Mouse (Mus musculus) MEL (cell line): ENCODE results near the gene Diras2. TPM values are rescaled to one million over a fixed set of nuclear protein-coding genes. Genes with fewer than 3 reads are reported as not detected.

Source experiments
- DNase-seq: peaks from one replicate; pipeline ENCODE4 v3.0.0; 2011; ENCODE audit warnings: low read depth, low spot score
- H3K27ac ChIP-seq: 2 replicates; pipeline ENCODE4 v1.5.1; 2012; ENCODE audit warnings: low read depth, mild to moderate bottlenecking, control low read depth, low read length, moderate library complexity; ENCODE audit not compliant: control insufficient read depth
- H3K27me3 ChIP-seq, 2 experiments: fragments of 150-350 bp in 1 of 2; sonication (generic) in 1 of 2; 2 replicates each; pipeline ENCODE4 v1.6.1; 2012; ENCODE audit warnings: low read length in 2 of 2, mild to moderate bottlenecking in 2 of 2, improper control_type of control experiment in 1 of 2, moderate library complexity in 1 of 2; ENCODE audit not compliant: insufficient read depth in 2 of 2, control insufficient read depth in 1 of 2
- H3K36me3 ChIP-seq, 2 experiments: 2 replicates each; pipeline ENCODE4 v1.6.1; 2012 to 2014; ENCODE audit warnings: low read length in 2 of 2, improper control_type of control experiment in 1 of 2, inconsistent platforms in 1 of 2, mild to moderate bottlenecking in 1 of 2; ENCODE audit not compliant: insufficient read depth in 2 of 2, control insufficient read depth in 1 of 2
- H3K4me1 ChIP-seq, 2 experiments: fragments of 150-350 bp in 1 of 2; sonication (generic) in 1 of 2; 2 replicates each; pipeline ENCODE4 v1.6.1; 2012; ENCODE audit warnings: low read length in 2 of 2, improper control_type of control experiment in 1 of 2, mild to moderate bottlenecking in 1 of 2; ENCODE audit not compliant: insufficient read depth in 2 of 2, control insufficient read depth in 1 of 2
- H3K4me3 ChIP-seq, 2 experiments: fragments of 150-350 bp in 1 of 2; sonication (generic) in 1 of 2; 2 replicates each; pipeline ENCODE4 v1.5.1; 2012; ENCODE audit warnings: low read depth in 2 of 2, low read length in 2 of 2, mild to moderate bottlenecking in 2 of 2, moderate library complexity in 2 of 2, control low read depth in 1 of 2, improper control_type of control experiment in 1 of 2; ENCODE audit not compliant: control insufficient read depth in 1 of 2, insufficient read depth in 1 of 2
- H3K79me2 ChIP-seq: 2 replicates; pipeline ENCODE4 v1.6.1; 2012; ENCODE audit warnings: mild to moderate bottlenecking, low read length, moderate library complexity; ENCODE audit not compliant: control insufficient read depth, poor library complexity, insufficient read depth
- H3K9ac ChIP-seq: 2 replicates; pipeline ENCODE4 v1.6.1; 2012; ENCODE audit warnings: low read depth, mild to moderate bottlenecking, control low read depth, low read length, moderate library complexity; ENCODE audit not compliant: control insufficient read depth, poor library complexity, severe bottlenecking
- H3K9me3 ChIP-seq: fragments of 150-350 bp; sonication (generic); replicated peaks from 2 replicates; pipeline ENCODE4 v1.6.1; 2012; ENCODE audit warnings: mild to moderate bottlenecking, low read length, improper control_type of control experiment, moderate library complexity; ENCODE audit not compliant: insufficient read depth
- ELF1 ChIP-seq: IDR thresholded peaks from 2 replicates; pipeline ENCODE4 v1.6.1; 2014; ENCODE audit warnings: low read depth, mild to moderate bottlenecking, inconsistent platforms, low read length, improper control_type of control experiment, moderate library complexity
- GABPA ChIP-seq: IDR thresholded peaks from 2 replicates; pipeline ENCODE4 v1.6.1; 2012; ENCODE audit warnings: low read depth, mild to moderate bottlenecking, inconsistent platforms, low read length, improper control_type of control experiment, moderate library complexity
- HCFC1 ChIP-seq: IDR thresholded peaks from 2 replicates; pipeline ENCODE4 v1.6.1; 2012; ENCODE audit warnings: low read depth, mild to moderate bottlenecking, inconsistent platforms, low read length, improper control_type of control experiment, moderate library complexity
- JUND ChIP-seq: IDR thresholded peaks from 2 replicates; pipeline ENCODE4 v1.6.1; 2011; ENCODE audit warnings: low read depth, mild to moderate bottlenecking, improper control_type of control experiment, low read length
- KAT2A ChIP-seq: conservative IDR thresholded peaks from 2 replicates; pipeline ENCODE4 v1.6.1; 2012; ENCODE audit warnings: low read depth, low read length, improper control_type of control experiment, inconsistent platforms
- MAFK ChIP-seq: IDR thresholded peaks from 2 replicates; pipeline ENCODE4 v1.6.1; 2011; ENCODE audit warnings: low read depth, mild to moderate bottlenecking, low read length, improper control_type of control experiment, borderline replicate concordance
- MXI1 ChIP-seq: IDR thresholded peaks from 2 replicates; pipeline ENCODE4 v1.6.1; 2011; ENCODE audit warnings: mild to moderate bottlenecking, low read depth, low read length, improper control_type of control experiment
- NRF1 ChIP-seq: IDR thresholded peaks from 2 replicates; pipeline ENCODE4 v1.6.1; 2014; ENCODE audit warnings: low read depth, mild to moderate bottlenecking, inconsistent platforms, low read length, improper control_type of control experiment, moderate library complexity; ENCODE audit not compliant: poor library complexity, insufficient read depth, severe bottlenecking
- POLR2A ChIP-seq, 2 experiments: IDR thresholded peaks; 2 replicates each; pipeline ENCODE4 v1.6.1; 2011 to 2012; ENCODE audit warnings: low read length in 2 of 2, mild to moderate bottlenecking in 2 of 2, control low read depth in 1 of 2, improper control_type of control experiment in 1 of 2, low read depth in 1 of 2, moderate library complexity in 1 of 2; ENCODE audit not compliant: control insufficient read depth in 1 of 2, insufficient read depth in 1 of 2, poor library complexity in 1 of 2
- POLR2AphosphoS2 ChIP-seq: IDR thresholded peaks from 2 replicates; pipeline ENCODE4 v1.6.1; 2011; ENCODE audit warnings: low read length, improper control_type of control experiment
- RAD21 ChIP-seq: IDR thresholded peaks from 2 replicates; pipeline ENCODE4 v1.6.1; 2011; ENCODE audit warnings: mild to moderate bottlenecking, low read depth, low read length, improper control_type of control experiment
- RCOR1 ChIP-seq: IDR thresholded peaks from 2 replicates; pipeline ENCODE4 v1.6.1; 2012; ENCODE audit warnings: low read depth, mild to moderate bottlenecking, inconsistent platforms, low read length, improper control_type of control experiment
- SIN3A ChIP-seq: IDR thresholded peaks from 2 replicates; pipeline ENCODE4 v1.6.1; 2012; ENCODE audit warnings: low read length, improper control_type of control experiment, inconsistent platforms
- TCF12 ChIP-seq: IDR thresholded peaks from 2 replicates; pipeline ENCODE4 v1.6.1; 2014; ENCODE audit warnings: low read depth, mild to moderate bottlenecking, inconsistent platforms, low read length, improper control_type of control experiment, moderate library complexity
- USF1 ChIP-seq: IDR thresholded peaks from 2 replicates; pipeline ENCODE4 v1.6.1; 2014; ENCODE audit warnings: low read depth, mild to moderate bottlenecking, inconsistent platforms, low read length, improper control_type of control experiment, moderate library complexity
- USF2 ChIP-seq, 2 experiments: IDR thresholded peaks; 2 replicates each; pipeline ENCODE4 v1.6.1; 2011 to 2012; ENCODE audit warnings: improper control_type of control experiment in 2 of 2, low read length in 2 of 2, borderline replicate concordance in 1 of 2, inconsistent platforms in 1 of 2, low read depth in 1 of 2, mild to moderate bottlenecking in 1 of 2; ENCODE audit not compliant: insufficient read depth in 1 of 2
- ZC3H11A ChIP-seq: IDR thresholded peaks from 2 replicates; pipeline ENCODE4 v1.6.1; 2012; ENCODE audit warnings: low read depth, mild to moderate bottlenecking, inconsistent platforms, low read length, improper control_type of control experiment
- ZKSCAN1 ChIP-seq: IDR thresholded peaks from 2 replicates; pipeline ENCODE4 v1.6.1; 2012; ENCODE audit warnings: low read depth, mild to moderate bottlenecking, inconsistent platforms, low read length, improper control_type of control experiment, moderate library complexity
- ZMIZ1 ChIP-seq: IDR thresholded peaks from 2 replicates; pipeline ENCODE4 v1.6.1; 2012; ENCODE audit warnings: low read depth, mild to moderate bottlenecking, inconsistent platforms, low read length, improper control_type of control experiment, moderate library complexity
- polyA plus RNA-seq, 2 experiments: library from polyadenylated mRNA; stranded (reverse) in 1 of 2; unstranded in 1 of 2; fragments of >175 nt in 1 of 2; fragments of >200 nt in 1 of 2; gene quantifications; 2 replicates each; pipeline versions ENCODE4 v1.2.1 to v1.2.4; 2012; ENCODE audit warnings: low replicate concordance in 2 of 2, low read depth in 1 of 2; ENCODE audit not compliant: insufficient read length in 2 of 2, insufficient read depth in 1 of 2, missing spikeins in 1 of 2
- total RNA-seq: library from RNA; depleted of rRNA; stranded (reverse); fragments of 300-350 nt; gene quantifications from 2 replicates; pipeline ENCODE4 v1.2.3, GENCODE M21; 2012

Gene Diras2
- total and polyA plus RNA-seq, 3 experiments: not detected

- DNase-seq: no peak
- H3K4me1 ChIP-seq: no peaks in the 10 kb centered on the region
- H3K9me3 ChIP-seq: no peaks in the 10 kb centered on the region
- TF ChIP-seq ZKSCAN1 (no peak), MAFK (no peak), RAD21 (no peak), ELF1 (no peak), ZC3H11A (no peak), TCF12 (no peak), GABPA (no peak), HCFC1 (no peak), NRF1 (no peak), RCOR1 (no peak), USF1 (no peak)
- no peak overlapping the region for H3K9ac ChIP-seq
- H3K4me3 ChIP-seq: no peak overlapping the region
- H3K36me3 ChIP-seq: no peaks in the 10 kb centered on the region
- H3K27me3 ChIP-seq: no peaks in the 10 kb centered on the region
- H3K79me2 ChIP-seq: no peaks in the 10 kb centered on the region
- H3K27ac ChIP-seq: no peak overlapping the region
Observed at GRCm38 (mm10) chr13:52524313-52524712, 6.8 kb downstream of the Diras2 start.

DNA sequence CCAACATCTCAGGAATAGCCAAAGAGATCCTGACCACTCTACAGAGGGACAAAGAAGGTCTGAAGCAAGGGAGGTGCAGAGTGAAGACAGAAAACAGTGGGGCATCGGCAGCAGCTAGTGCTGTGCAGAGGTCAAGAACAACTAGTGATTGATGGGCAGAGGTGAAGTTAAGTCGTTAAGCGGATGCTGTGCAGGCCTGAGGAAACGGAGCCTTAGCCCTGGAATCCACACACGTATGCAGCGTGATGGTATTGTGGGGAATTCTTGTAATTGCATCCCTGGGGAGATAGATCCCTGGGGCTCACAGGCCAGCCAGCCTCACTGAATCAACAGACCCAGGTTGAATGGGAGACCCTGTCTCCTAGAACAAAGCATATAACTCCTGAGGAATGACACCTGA is 9.9 kb downstream of the Diras2 start:
- Histone ChIP-seq H3K36me3 (no peaks in the 10 kb centered on the region), H3K4me1 (no peaks in the 10 kb centered on the region), H3K9me3 (no peaks in the 10 kb centered on the region)
- TF ChIP-seq MXI1: no peak
- no peak for TF ChIP-seq KAT2A
- TF ChIP-seq POLR2AphosphoS2: no peak
- TF ChIP-seq USF2 (IDR thresholded peaks at IDR 0.05; ENCODE audit: borderline replicate concordance in 1 of 2, insufficient read depth in 1 of 2, low read depth in 1 of 2, low read length in 2 of 2): no peak
- no peak for TF ChIP-seq ZMIZ1
- no peak for TF ChIP-seq JUND
- no peak for TF ChIP-seq POLR2A (IDR thresholded peaks at IDR 0.05; ENCODE audit: control insufficient read depth in 1 of 2, insufficient read depth in 1 of 2, low read depth in 1 of 2, low read length in 2 of 2, poor library complexity in 1 of 2)
- TF ChIP-seq HCFC1: no peak
- no peak for TF ChIP-seq SIN3A
- TF ChIP-seq, all 39 proteins: peak for 0
- Histone ChIP-seq H3K79me2 (no peaks in the 10 kb centered on the region), H3K9ac (no peak overlapping the region), H3K27ac (no peak overlapping the region), H3K27me3 (no peaks in the 10 kb centered on the region), H3K4me3 (no peak overlapping the region)
- no peak for DNase-seq
